Mouse (Mus musculus): ENCODE results near the gene Thsd4.

The Thsd4 gene

GRCm38 (mm10) chr9:60213111-60213510, 308.7 kb downstream of the Thsd4 start:
- DNase-seq (ENCODE audit: low spot score), result no peak

DNA sequence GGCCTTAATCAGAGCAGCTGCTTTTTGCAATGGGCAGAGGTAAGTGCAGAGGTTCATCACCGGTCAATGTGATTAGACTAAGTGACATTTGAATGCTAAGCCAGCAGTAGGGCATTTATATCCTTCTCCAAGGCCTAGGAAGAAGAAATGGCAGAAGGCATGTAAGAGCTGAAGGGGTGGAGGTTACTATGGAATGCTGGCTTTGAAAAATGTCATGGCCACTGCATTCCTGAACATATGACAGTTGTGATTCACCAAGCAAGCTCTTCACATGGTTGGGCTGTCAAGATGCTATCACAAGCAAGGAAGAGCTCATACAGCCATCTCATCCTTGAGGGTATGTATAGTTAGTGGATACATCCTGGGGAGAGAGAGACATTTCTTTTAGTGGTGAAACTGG, 313.0 kb downstream of the Thsd4 start:
- no peak for DNase-seq (ENCODE audit: low spot score)

DNA sequence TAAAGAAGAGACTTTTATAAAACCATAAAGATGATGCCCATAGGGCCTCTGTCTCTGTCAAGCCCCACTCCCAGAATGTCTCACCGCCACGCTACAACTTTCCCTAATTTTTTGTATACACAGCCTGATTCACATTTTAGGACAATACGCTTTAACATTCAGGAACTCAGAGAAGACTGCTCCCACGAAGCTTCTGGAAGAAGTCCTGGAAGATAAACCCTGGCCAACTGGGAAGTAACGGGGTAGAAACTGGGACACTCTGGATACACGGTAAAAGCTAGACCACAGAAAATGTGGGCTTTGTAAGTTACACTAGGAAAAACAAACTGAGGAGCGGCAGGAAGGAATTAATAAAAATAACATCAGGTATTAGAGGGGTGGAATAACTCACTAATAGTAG, 318.7 kb downstream of the Thsd4 start:
- DNase-seq (ENCODE audit: low spot score), result no peak

GRCm38 (mm10) chr9:60200436-60200835, 321.4 kb downstream of the Thsd4 start:
- DNase-seq (ENCODE audit: low spot score), result no peak

DNA sequence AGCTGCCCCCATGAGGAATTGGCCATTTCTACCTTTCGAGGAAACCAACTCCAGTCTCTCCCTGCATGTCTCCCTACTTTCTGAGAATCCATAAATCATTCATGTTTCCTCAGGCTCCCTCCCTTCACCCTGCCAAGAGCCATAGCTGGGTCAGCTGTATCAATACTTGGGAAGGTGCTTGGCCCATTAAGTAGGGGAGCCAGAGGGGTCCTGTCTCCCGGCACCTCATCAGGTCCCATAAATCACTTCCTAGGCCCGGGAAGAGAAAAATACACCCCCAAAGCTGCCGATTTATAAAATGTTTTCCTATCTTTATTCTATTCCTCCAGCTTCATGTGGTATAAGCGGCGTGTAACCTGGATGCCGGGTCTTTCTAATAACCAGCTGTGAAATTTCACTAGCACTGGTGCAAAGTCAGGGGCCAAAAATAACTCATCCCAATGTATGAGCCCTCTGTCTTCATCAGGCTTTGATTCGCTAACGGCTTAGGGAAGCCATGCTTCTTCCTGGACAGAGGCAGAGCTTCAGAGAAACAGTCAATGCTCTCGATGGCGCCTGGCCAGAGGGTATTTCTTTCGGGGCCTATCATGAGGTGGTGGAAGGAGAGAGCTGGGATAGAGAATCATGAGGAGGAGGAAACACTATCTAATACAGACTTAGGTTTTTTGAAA, 323.2 kb downstream of the Thsd4 start:
- no peak for DNase-seq (ENCODE audit: low spot score)

GRCm38 (mm10) chr9:60195502-60195901, 326.3 kb downstream of the Thsd4 start:
- DNase-seq (ENCODE audit: low spot score), result no peak

GRCm38 (mm10) chr9:60194905-60195304, 326.9 kb downstream of the Thsd4 start:
- no peak for DNase-seq (ENCODE audit: low spot score)

GRCm38 (mm10) chr9:60192321-60192720, 329.5 kb downstream of the Thsd4 start:
- DNase-seq (ENCODE audit: low spot score), result no peak

DNA sequence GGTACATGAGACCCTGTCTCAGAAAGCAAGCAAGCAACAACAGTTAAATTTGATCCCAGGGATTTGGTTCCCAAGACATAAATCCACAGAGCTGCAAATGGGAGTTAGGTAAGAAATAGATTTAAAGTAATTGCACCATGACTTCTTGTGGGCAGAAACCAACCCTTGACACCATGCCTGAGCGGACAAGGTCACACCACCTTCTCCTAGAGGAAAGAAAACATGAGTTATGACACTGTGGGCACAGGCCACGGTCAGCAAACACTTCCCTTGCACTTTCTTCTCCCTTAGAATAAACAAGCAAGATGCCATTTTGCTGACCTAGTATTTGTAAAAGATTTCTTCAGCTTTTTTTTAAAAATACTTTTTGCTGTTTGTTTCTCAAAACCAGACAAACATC, 334.4 kb downstream of the Thsd4 start:
- DNase-seq (ENCODE audit: low spot score), result no peak

DNA sequence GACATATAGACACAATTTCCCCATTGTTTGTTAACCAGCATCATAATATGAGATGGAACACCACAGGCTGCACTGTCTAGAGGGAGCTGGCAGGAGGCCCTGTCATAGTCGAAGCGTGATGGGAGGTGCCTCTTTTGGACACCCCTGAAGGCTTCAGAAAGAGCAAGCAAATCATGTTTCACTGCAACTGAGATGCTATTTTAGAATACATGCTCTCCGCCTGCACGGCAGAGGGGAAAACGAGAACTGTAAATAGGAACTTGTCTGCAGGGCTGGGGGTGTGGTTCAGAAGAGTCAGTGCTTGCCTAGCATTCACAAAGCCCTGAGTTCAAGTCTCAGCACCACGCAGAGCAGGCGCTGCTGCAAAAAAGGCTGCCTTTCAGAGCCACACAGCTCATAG, 334.9 kb downstream of the Thsd4 start:
- DNase-seq (ENCODE audit: low spot score), result no peak

DNA sequence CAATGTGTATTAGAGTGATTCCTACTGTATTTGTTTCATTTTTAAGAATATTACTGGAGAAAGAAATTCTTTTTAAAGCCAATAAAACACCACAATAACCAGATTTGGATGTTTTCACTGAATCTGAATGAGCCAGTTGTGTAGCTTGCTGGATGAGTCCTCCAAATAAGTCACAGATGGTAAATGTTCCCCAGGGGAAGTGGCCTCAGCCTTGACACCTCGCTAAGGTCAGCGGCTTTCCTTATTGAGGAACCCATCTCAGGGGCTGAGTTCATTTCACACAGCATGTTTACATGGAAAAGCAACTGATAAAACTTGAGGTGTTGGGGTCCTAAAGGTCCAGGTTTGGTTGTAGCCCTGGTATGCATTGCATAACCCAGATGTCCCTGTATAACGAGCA, 337.8 kb downstream of the Thsd4 start:
- no peak for DNase-seq (ENCODE audit: low spot score)

DNA sequence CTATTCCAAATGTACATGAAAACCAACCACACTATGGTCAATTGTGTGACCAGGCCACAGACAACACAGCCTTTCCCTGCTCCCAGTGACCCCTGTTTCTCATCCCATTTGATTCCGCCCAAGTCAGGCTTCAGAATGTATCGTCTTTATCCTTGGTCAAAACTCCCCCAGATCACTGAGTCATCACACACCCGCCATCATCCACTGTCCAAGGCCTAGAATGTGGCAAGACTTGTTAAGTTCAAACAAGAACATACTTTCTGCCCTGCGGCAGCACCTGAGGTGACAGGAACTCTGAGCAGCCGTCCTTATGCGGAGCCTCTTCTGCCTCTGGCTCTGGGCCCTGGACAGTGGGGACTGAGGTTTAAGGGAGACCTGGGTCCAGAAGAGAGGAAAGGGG, 339.5 kb downstream of the Thsd4 start:
- no peak for DNase-seq (ENCODE audit: low spot score)

GRCm38 (mm10) chr9:60180936-60181335, 340.9 kb downstream of the Thsd4 start:
- DNase-seq (ENCODE audit: low spot score), result no peak

- DNase-seq (ENCODE audit: low spot score), result no peak
Measured at GRCm38 (mm10) chr9:60180114-60180513, 341.7 kb downstream of the Thsd4 start.

GRCm38 (mm10) chr9:60176311-60176710, 345.5 kb downstream of the Thsd4 start:
- no peak for DNase-seq (ENCODE audit: low spot score)

DNA sequence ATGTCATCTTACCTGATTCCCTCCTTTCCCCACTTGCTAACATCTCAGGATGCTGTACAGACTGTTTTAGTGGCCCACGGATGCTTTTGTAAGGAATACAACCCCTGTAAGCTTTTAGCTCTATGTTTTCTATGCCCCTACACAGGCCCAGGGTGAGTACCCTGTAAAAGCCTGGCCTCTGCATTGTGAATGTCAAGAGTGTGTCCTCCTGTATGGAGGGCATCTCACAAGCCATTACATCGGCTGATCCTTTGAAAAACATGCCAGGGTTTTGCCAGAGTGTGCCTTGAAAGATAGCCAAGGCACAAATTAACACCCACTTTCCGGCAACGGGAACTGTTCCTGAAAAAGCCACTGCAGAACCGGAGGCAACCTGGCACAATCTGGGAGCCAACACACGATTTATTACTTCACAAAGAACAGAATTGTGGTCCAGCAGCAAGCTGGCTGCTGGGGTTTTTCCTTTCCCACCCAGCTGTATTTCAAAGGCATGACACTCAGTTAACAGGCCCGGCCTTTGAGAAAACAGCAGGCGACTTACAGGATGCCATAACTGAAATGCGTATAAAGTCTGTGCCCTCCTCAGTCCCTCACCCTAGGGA, 349.3 kb downstream of the Thsd4 start:
- DNase-seq (ENCODE audit: low spot score), result peak; percentile 62

DNA sequence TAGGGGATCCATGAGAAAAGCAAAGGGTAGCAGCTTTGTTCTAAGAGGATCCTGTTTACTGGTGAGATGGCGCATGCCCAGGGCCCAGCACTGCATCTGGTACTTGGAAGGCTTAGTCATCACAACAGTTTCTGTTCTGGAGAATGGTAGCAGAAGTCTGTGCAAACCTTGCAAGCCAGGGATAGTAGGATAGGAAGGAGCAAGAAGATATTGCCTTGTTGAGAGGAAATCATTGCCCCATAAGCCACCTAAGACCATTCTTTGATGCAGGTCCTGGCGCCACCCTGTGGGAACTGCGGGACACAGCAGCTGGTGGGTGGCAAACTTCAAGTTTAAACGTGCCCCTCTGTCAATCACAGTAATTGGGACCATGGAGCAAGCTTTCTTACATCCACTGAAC, 354.9 kb downstream of the Thsd4 start:
- peak; percentile 44 for DNase-seq (ENCODE audit: low spot score)

DNA sequence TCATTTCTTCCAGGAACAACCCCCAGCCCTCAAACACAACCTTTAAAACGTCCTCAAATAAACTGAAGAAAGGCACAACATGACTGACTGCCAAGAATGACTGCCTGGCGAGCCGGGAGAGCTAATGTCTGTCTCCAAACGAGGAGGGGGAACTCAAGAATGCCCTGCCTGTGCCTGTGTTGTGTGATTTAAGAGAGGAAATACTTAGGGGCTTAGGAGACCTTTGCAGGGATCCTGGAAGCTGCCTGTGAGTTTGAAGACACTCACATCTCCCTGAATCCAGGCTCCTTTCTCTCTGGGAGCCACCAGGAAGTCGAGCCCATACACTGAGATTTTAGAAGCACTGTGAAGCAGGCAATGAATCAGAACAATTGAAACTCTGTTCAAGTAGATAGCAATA, 361.0 kb downstream of the Thsd4 start:
- DNase-seq (ENCODE audit: low spot score), result no peak

- DNase-seq (ENCODE audit: low spot score), result no peak
Measured at GRCm38 (mm10) chr9:60160194-60160593, 361.7 kb downstream of the Thsd4 start.

- no peak for DNase-seq (ENCODE audit: low spot score)
Measured at GRCm38 (mm10) chr9:60152990-60153389, 368.9 kb downstream of the Thsd4 start.

- no peak for DNase-seq (ENCODE audit: low spot score)
Measured at GRCm38 (mm10) chr9:60151897-60152627, 369.8 kb downstream of the Thsd4 start.

- DNase-seq (ENCODE audit: low spot score), result no peak
Measured at GRCm38 (mm10) chr9:60150511-60150910, 371.3 kb downstream of the Thsd4 start.

GRCm38 (mm10) chr9:60148988-60149387, 372.9 kb downstream of the Thsd4 start:
- DNase-seq (ENCODE audit: low spot score), result no peak
